Mouse (Mus musculus) retina, postnatal 7 days (tissue): ENCODE results near the gene Hinfp.
"Not testable (repeated sequence)": the region's sequence is repeated elsewhere in the genome, so short reads cannot be mapped to it uniquely, and the experiment has no call there.

Experiments used
- DNase-seq: peaks from one replicate; pipeline ENCODE4 v3.0.0-alpha.2; 2012; ENCODE audit warnings: low read depth, low spot score

Gene Hinfp

DNA sequence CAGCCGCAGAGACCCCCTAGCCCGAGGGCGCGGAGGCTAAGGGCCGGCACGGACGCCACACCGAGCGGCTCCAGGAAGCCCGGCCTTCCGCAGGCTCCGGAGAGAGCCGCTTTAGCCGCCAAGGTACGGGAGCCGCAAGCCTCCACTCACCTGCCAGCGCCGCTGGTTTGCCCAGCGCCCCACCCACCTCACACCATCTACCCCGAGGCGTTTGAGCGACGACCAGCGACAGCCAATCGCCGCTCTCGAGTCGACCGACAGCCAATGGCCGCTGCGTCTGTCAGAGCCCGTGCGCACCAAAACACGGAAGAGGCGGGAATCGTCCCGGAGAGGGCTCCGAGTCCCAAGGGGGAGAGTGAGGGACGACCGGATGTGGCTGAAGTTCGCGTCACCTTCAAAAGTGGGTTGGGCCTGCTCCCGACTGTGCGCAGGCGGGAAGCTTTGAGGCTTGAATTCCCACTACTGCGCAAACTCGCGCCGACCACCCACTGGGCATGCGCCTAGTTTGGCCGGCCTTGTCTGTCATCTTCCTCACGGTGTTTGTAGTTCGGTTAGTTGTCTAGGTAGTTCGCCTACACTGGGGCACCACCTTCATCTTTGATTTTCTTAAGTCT, at the start of gene Hinfp:
TSS of gene Hinfp (minus strand) at position 206 of the 614 bp plus-strand sequence.
- DNase-seq = peak; percentile 98

DNA sequence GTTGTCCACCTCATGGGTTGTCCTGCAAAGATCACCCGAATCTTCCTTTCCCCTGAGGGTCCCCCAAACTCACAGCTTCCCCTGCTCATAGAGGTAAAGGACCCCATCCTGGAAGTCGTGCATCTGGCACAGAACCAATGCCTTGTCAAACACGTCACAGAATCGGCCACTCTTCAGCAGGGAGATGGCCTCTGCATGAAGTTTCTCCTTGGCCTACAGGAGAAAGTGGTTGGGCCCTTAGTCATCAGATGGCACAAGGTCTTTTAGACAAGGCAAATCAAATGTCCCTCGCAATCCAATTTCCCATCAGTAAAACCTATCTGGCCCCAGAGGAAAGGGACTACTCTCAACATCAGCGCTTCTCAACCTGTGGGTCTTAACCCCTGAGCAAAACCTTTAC, 47.7 kb upstream of the Hinfp start:
- DNase-seq = no peak

DNA sequence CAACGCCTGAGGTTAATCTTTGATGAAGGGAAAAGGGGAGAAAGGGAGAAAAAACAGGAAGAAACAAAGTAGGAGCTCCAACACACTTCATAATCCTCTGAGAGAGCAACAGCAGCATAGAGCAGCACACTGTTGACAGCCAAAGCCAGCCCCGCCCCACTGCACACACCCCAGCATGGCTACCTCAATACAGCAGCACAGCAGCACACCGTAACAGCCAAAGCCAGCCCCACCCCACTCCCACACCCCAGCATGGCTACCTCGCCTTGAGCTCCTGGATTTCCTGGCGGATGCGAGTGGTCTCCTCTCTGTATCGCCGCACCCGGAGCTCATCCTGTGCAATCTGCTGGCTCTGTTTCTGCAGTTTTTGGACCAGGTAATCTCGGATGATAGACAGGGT, 46.9 kb upstream of the Hinfp start:
- DNase-seq = no peak

DNA sequence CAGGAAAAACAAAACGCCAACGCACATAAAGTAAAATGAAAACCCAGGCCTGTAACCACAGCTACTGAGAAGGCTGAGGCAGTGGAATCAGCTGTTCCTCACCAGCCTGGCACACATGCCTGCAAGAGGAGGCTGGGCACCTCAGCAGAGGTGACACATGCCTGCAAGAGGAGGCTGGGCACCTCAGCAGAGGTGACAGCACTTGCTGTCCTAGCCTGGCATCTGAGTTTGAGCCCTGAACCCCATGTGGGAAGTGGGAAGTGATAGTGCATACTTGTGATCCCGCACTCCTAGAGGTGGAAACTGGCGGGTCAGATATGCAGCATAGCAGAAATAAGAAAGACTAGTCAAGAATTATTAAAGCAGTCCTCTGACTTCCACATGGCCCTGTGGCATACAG, 45.9 kb upstream of the Hinfp start:
- no peak for DNase-seq

DNA sequence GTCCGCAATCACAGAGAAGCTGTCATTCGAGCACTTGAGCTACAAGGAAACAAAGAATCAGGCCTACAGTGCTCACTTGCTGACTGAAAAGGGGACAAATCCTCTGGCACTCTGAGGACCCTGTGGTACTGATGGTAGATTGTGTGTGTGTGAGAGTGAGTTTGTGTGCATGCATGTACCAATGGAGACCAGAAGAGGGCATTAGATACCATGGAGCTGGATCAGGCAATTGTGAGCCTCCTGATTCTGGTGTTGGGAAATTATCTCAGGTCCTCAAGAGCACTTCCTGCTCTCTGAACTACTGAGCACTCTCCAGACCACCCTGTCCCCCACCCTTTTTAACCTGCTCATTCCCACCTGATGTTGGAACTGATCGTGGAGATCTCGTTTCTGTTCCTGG, 43.1 kb upstream of the Hinfp start:
- no peak for DNase-seq

DNA sequence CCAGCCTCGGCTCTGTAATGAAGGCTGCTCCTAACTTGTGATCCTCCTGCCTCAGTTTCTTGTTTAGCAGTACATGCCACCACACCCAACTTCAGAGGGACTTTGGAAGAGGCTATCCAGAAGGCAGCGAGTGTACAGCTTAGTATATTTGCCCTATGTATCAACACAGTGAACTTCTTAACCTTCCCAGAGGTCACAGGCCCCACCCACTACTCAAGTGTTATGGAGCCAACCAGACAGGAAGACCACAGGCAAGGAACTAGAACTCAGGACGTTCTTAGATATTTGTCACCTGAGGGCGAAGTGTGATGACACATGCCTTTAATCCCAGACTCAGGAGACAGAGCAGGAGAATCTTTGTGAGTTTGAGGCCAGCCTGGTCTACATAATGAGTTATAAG, 42.1 kb upstream of the Hinfp start:
- DNase-seq = no peak

DNA sequence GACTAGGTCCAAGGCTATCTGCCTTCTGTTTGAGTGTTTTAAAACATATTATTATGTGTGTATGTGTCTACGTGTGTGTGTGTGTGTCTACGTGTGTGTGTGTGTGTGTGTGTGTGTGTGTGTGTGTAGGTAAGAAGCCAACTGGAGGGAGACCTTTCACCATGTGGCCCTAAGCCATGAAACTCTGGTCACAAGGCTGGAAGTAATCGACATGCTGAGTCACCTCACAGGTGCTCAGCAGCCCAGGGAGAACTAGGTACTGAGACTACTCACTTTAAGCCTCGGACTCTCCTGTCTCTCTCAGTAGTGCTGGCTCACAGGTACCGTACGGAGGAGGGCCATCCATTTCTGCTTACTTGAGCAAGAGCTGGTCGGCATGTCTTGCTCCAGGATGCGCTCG, 41.7 kb upstream of the Hinfp start:
- DNase-seq = no peak

DNA sequence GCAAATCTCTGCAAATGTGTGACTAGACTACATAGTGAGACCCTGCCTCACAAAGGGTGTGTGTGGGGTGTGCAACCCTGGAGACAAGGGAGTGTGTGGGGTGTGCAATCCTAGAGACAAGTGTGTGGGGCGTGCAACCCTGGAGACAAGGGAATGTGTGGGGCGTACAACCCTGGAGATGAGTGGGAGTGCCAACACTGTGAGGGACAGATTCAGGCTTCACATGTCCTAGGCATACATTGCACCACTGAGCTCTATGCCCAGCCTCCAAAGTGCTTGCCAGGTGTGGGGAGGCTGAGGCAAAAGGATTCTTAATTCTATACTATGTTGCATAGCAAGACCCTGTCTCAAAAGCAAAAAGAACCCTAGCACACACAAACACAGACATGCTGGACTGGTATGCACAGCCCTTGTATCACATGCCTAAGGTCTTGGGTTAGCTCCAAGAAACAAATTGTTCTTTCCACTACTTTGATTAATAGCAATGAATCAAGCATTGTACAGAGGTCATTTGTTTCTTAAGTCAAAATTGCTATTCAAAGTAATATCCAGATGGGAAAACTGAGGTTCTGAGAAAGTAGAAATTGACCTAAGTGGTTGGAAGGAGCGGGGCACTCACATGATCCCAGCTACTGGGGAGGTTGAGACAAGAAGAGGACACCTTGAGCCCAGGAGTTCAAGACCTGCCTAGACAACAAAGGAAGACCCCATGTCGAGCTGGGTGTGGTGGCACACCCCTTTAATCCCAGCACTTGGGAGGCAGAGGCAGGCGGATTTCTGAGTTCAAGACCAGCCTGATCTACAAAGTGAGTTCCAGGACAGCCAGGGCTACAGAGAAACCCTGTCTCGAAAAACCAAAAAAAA, 40.3 kb upstream of the Hinfp start:
- no peak for DNase-seq

DNA sequence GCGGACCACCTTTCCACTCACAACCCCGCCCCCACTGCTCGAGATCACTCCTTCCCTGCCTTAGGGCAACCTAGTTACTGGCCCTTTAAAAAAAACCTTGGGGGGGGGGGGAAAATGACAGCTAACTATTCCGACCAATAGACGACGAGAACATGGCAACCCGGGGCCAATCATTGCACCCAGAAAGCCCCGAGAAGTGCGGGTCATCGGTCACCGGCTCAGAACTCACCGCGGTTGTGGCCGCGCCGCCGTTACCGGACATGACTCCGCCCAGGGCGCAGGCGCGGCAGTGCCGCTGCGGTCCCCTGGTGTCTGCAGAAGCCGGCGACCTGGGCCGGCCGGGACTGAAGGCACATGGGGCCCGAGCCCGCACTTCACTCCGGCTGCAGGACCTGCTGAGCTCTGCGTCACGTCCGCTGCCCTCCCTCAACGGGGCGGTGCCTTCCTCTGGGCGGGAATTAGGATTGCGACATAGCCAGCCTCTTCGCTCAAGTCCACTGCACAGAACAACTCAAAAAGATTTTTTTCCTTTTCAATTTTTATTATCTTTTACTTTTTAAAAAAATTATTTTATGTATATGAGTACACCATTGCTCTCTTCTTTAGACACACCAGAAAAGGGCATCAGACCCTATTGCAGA, 38.4 kb upstream of the Hinfp start, which contains the start of gene Hmbs:
TSS of gene Hmbs (minus strand) at position 448 of the 641 bp plus-strand sequence.
- peak; percentile 80 for DNase-seq

DNA sequence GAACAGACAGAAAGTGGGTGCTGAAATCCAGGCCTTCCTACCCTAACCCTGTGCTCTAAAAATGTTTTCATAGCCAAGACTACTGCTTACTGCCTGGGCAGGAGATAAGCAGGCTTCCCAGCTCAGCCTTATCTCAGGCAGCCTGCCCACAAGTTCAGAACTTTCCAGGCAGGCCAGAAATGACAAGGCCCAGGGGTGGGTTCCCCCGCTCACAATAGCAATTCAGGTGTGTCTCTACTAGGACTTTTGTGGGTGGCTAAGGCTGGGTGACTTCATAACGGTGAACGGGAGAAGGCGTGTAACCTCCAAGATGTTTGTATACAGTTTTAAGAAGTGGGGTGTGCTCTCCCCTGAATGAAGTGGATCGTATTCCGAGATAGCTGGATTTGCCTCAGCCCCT, 37.8 kb upstream of the Hinfp start:
- DNase-seq = no peak

DNA sequence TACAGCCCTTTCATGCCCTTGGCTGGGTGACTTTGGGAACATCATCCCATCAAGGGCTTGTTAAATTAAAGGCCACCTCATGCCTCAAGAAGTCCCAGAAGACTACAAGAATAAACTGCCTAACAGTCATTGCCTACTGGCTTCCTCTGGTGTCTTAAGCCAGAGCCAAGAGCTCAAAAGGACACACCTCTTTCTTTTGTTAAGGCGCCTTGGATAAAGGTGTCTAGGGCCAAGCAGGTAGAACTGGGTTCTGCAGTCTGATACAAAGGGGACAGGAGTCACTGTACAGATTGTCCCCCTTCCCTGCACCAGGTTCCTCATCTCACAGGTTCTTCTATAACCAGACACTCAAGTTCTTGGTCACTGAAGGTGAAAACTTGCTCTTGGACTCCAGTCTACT, 37.1 kb upstream of the Hinfp start:
- no peak for DNase-seq

DNA sequence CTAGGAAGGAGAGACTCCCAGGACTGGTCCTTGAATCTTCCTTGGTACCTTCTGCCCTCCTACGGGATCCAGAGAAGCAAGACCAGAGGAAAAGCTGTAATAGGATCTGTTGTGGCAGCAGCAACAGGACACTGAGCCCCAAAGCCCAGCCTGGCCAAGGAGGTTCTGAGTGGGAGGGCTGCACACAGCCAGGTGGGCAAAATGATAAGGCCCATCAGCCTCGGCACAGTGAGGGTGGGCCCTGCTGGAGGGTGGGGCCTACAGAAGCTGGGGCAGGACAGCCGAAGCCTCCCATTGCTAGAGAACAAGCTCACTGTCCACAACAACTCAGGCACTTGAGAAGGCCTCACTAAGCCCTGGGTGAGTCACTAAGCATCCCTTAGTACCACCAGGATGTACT, 36.7 kb upstream of the Hinfp start:
- DNase-seq = no peak

DNA sequence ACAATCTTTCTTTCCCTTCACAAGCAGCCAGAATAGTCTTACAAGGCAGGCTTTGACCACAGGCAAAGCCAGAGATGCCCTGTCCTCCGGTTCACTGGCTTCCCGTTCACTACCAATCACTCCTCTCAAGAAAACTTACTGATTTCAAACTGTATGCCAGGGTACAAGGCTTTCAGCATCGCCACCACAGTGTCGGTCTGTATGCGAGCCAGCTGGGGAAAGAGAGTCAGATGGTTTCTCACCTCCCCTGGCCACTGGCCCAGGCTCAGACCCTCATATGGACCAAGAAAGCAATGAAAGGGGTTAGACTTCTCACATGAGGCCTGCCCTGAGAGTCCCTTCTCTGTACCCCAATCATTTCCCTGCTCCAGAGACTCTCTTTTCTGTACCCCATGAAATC, 36.0 kb upstream of the Hinfp start:
- DNase-seq = no peak

DNA sequence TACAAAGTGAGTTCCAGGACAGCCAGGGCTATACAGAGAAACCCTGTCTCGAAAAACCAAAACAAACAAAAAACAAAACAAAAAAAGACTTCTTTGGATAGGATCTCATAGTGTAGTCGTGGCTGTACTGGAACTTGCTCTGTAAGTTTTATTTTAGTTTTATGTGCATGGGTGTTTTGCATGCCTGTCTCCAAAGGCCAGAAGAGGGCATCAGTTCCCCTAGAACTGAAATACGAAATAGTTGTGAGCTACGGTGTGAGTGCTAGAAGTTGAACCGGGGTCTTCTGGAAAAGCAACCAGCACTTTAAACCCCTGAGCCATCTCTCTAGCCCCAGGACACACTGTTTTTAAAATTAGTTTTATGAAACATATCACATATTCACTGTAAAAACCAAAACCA, 33.1 kb upstream of the Hinfp start:
- no peak for DNase-seq

DNA sequence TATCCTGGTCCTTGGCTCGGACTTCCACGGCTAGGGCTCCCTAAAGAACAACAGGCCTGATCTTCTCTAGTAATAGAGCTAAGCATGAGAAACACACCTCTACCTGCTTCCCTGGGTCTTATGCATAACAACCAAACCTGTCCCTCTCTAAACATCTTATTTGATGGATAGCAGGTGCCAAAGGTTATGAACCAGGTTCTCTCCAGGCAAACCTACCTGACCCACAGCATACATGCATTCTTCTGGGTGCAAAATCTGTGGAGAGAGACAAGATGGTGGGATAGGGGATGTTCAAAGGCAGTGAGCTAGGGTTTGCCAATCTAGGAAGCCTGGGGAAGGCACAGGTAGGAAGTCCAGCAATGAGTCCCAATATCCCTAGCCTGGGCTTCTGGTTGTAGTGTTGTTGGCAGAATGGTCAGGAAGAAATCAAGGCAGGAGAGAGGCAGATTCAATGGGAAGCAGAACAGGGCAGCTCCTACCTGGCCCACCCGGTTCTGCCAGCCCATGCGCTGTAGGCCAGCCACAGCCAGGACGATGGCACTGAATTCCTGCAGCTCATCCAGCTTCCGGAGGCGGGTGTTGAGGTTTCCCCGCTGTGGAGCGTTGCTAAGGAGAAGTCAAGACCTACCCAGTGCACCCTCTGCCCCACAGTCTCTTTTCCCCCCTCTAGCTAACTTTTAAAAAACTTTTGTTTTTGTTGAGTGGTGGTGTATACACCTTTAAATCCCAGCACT, 32.1 kb upstream of the Hinfp start:
- DNase-seq = no peak

DNA sequence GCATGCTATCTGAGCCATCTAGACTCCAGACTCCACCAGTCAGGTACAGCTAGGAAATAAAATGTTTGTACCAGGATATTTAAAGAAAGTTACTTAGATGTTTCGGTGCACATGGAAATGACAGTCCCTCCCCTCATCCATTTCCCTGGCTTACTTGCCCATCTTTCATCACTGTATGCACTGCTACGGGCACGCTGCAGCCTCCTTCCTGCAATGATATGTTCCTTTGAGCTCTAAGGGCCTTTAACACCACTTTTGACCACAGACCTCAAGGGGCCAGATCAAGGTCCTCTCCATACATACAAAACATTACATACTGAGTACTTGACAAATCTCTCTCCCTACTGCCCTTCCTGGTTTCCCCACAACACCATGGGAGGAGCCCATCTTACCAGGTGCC, 31.5 kb upstream of the Hinfp start:
- no peak for DNase-seq

DNA sequence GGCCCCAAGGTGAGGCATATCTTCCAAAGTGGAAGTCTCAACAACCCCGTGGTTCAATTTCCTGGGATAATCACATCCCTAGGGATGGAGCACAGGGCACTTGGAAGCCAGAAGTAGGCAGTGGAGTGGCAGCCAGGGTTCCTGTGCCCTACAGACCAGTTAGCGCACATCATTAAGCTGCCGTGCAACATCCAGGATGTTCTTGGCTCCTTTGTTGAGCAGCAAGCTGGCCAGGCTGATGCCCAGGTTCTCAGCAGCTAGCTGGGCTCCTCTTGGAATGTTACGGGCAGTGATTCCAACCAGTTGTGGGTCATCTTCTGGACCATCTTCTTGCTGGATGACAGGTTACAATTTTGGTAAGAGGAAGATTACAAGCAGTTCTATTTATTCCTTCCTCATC, 31.0 kb upstream of the Hinfp start:
- DNase-seq = not testable (repeated sequence)

DNA sequence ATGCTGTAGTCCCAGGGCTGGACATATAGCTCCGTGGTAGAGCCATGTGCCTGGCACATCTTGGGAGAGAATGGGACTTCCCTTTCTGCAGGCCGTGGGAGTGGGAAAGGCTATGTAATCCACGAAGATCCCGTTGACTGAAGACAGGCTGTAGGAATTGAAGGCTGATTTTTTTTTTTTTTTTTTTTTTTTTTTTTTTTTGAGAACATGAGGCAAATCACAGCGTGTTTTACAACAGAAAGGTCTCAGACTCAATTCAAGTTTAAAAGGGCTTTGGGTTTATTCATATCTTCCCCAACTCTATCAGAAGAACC, 30.6 kb upstream of the Hinfp start:
- no peak for DNase-seq

DNA sequence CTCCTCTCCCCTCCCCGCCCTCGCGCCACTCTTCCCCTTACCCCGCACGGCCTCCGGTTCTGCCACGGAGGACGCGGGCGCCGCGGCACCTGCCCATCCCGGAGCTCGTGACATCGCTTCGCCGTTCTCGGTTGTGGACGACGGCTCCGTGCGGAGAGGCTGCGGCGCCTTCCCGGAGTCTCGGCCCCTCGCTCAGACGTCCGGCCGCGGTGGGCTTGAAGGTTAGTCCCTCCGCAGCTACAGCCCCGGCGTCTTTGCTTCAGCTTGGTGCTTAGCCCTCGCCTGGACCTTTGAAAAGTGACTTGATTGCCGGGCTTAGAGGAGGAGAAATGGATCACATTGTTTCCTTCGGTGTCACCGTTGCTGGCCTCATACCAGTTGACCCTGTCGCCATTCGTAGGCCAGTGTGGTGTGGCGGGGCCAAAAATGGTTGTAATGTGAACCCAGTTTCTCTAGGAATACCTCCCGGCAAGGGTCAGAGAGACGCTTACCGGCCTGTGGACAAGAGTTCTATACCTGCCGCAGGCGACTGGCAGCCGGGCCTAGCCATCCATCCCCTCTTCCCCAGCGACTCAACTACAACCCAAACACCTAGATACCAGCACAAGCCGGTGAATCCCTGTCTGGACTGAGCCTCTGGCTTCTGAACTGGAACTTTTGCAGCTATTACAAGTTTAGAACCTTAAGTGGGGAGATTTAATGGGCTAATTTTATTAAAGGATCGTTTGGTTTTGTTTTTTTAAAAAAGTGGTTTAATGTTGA, 30.0 kb upstream of the Hinfp start:
- DNase-seq = no peak

DNA sequence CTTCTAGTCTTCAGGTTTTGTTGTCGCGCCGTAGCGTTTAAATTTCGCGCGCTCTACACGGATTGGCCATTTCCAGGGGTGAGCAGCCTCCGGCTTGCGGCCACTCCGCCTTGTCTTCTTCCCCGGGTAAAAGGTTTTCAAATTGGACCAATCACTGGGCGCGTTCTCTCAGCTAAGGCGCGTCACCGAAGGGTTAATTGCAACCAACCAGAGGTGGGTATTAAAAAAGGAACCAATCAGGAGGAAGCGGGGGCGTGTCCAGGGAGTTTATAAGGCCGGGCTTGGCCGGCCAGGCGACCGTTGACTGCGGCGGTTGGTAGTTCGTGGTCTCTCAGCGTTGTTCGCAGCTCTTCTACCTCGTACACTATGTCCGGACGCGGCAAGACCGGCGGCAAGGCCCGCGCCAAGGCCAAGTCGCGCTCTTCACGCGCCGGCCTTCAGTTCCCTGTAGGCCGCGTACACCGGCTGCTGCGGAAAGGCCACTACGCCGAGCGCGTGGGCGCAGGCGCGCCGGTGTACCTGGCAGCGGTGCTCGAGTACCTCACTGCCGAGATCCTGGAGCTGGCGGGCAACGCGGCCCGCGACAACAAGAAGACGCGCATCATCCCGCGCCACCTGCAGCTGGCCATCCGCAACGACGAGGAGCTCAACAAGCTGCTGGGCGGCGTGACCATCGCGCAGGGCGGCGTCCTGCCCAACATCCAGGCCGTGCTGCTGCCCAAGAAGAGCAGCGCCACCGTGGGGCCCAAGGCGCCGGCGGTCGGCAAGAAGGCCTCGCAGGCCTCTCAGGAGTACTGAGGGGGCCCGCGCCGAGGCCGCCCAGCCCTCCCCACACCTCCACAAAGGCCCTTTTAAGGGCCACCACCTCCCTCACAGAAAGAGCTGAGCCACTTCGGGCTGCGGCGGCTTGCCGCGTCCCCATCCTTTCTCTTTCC, 29.2 kb upstream of the Hinfp start, which contains the start of gene H2afx:
TSS of gene H2afx (plus strand) at position 299 of the 935 bp plus-strand sequence.
- DNase-seq = peak; percentile 98
